Mouse (Mus musculus) cerebellum, adult 2 months (tissue): ENCODE results near the gene Bbs9.

Experiments used
- CTCF ChIP-seq: fragments of 200-500 bp; IDR thresholded peaks from 2 replicates; pipeline ENCODE4 v1.5.1; 2011; ENCODE audit warnings: low read depth, mild to moderate bottlenecking, control low read depth, low read length, moderate library complexity, borderline replicate concordance; ENCODE audit not compliant: insufficient read depth
- POLR2A ChIP-seq: fragments of 200-500 bp; IDR thresholded peaks from 2 replicates; pipeline ENCODE4 v1.6.1; 2011; ENCODE audit warnings: low read length, control low read depth, borderline replicate concordance; ENCODE audit not compliant: insufficient read depth

GRCm38 (mm10) chr9:22846783-22847182 lies 371.3 kb downstream of the Bbs9 start:
- TF ChIP-seq CTCF = no peak
- TF ChIP-seq POLR2A = no peak
